Mouse (Mus musculus): ENCODE results near the gene Pdzd2. TPM values are rescaled to one million over a fixed set of nuclear protein-coding genes. Genes with fewer than 3 reads are reported as not detected.

The Pdzd2 gene
- polyA plus RNA-seq, 1 experiment = 19.8 TPM

DNA sequence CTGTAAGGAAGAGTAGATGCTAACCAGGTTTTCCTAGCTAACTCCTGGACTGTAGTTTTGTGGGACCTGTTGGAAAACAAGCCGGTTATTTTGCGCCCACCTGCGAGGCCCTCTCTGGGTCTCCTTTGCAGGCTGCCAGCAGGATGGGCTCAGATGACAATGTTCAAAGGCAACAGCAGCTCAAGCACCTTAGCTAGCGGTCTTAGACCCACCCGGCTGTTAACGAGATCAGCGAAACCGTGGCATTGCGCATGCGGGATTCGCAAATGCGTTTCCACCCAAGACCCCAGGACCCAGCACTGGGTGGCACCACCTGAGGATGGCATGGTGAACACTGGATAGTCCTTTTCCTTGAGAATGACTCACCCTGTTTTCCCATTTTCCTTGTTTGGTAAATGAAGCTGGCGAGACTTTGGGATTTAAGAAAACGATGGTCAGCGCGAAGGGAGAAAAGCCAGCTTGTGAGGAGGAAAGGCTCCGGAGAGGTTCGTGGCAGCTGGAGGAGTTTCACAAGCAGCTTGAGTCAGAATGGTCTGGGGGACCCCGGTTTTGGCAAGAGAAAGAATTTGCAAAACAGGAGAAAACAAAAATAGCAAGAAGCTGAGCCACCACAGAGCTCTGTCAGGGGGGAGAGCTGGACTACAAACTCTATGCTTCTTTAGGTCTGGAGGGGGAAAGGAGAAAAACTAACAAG, 379.1 kb downstream of the Pdzd2 start:
- TF ChIP-seq POLR2A (IDR thresholded peaks at IDR 0.05; ENCODE audit: extremely low read depth, insufficient read depth, low read length) = no peak
- TF ChIP-seq CTCF (IDR thresholded peaks at IDR 0.05; ENCODE audit: extremely low read depth, insufficient read depth, low read length) = no peak
- no peak overlapping the region for H3K27ac ChIP-seq (ENCODE audit: insufficient read depth, low read length)
- H3K4me3 ChIP-seq (ENCODE audit: insufficient read depth, low read length) = no peak overlapping the region
- H3K4me1 ChIP-seq (ENCODE audit: control insufficient read depth, insufficient read depth, low read length) = peaks cover 5% of the 10 kb centered on the region

DNA sequence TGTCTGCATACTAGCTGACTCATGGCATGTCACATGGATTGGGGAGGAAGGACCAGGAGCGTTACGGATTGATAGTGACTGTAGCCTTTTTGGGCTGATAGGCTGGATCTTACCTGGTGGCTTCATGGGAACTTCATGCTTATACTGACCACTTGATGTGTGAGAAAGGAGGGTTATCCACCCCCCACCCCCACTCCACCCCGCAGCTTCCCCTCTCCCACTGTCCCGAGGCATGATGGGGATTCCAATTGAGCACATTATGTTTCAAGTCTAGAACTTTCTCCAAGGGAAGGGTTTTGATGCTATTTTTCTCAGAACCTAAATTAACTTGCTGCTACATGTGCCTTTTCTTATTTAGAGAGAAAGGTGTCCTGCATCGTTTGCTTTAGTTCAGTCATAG, 381.3 kb downstream of the Pdzd2 start:
- H3K27ac ChIP-seq (ENCODE audit: insufficient read depth, low read length) = no peak overlapping the region
- TF ChIP-seq CTCF (IDR thresholded peaks at IDR 0.05; ENCODE audit: extremely low read depth, insufficient read depth, low read length) (no peak), POLR2A (IDR thresholded peaks at IDR 0.05; ENCODE audit: extremely low read depth, insufficient read depth, low read length) (no peak)
- no peak overlapping the region for H3K4me3 ChIP-seq (ENCODE audit: insufficient read depth, low read length)
- H3K4me1 ChIP-seq (ENCODE audit: control insufficient read depth, insufficient read depth, low read length) = peaks cover 4% of the 10 kb centered on the region

DNA sequence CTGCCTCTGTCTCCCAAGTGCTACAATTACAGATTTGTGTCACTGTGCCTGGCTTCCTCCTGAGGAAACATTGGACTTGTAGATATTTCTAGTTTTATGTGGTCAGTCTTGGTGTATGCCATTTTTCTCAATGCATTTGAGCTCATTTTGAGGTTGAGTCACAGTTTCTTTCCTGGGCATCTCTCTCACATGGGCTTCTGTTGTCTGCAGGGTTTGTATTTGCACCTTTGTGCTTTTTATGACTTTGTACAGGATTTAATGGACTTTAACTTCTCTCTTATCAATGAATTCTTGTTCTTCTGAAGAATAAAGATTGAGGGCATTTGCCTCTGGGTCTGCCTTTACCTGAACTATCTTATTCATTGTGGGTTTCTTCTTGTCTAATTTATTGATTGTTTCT, 382.3 kb downstream of the Pdzd2 start:
- Histone ChIP-seq H3K27ac (ENCODE audit: insufficient read depth, low read length) (no peak overlapping the region), H3K4me1 (ENCODE audit: control insufficient read depth, insufficient read depth, low read length) (peaks cover 2% of the 10 kb centered on the region), H3K4me3 (ENCODE audit: insufficient read depth, low read length) (no peak overlapping the region)
- TF ChIP-seq POLR2A (IDR thresholded peaks at IDR 0.05; ENCODE audit: extremely low read depth, insufficient read depth, low read length) = no peak
- TF ChIP-seq CTCF (IDR thresholded peaks at IDR 0.05; ENCODE audit: extremely low read depth, insufficient read depth, low read length) = no peak

DNA sequence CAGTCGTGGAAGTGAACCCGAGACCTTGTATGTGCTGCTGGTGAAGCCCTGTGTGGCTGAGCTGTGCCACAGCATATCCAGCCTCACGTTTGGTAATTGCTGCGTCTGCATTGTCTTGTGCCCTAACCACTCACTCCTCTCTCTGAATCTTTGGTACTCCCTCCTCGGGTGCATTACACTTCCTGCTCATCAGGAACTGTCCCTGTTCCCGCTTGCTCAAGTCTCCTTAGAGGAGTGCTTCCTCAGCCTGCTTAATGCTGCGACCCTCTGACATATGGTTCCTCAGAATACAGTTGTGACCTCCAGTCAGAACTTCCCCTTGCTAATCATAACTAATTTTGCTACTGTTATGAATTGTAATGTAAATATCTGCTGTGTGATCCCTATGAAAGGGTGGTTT, 383.8 kb downstream of the Pdzd2 start:
- TF ChIP-seq POLR2A (IDR thresholded peaks at IDR 0.05; ENCODE audit: extremely low read depth, insufficient read depth, low read length) (no peak), CTCF (IDR thresholded peaks at IDR 0.05; ENCODE audit: extremely low read depth, insufficient read depth, low read length) (no peak)
- H3K4me3 ChIP-seq (ENCODE audit: insufficient read depth, low read length) = no peak overlapping the region
- no peaks in the 10 kb centered on the region for H3K4me1 ChIP-seq (ENCODE audit: control insufficient read depth, insufficient read depth, low read length)

DNA sequence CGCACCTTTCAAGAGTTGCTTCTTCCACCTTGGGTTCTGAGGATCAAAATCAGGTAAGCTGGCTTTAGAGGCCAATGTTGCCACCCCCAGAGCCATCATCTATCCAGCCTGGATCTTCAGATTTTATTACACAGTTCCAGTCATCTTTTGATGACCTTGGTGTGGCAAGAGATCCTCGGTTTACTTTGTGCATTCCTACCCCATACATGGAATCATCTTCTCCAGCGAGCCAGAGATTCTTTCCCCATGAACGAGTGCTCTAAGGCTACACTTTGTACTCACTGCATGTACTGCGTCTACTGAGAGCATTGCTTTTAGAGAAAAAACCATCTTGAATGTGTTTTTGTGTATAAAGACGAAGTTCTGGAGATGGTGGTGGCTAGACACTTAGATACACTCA, 384.5 kb downstream of the Pdzd2 start:
- TF ChIP-seq POLR2A (IDR thresholded peaks at IDR 0.05; ENCODE audit: extremely low read depth, insufficient read depth, low read length) (no peak), CTCF (IDR thresholded peaks at IDR 0.05; ENCODE audit: extremely low read depth, insufficient read depth, low read length) (no peak)
- H3K4me1 ChIP-seq (ENCODE audit: control insufficient read depth, insufficient read depth, low read length) = no peaks in the 10 kb centered on the region
- no peak overlapping the region for H3K4me3 ChIP-seq (ENCODE audit: insufficient read depth, low read length)
- no peak overlapping the region for H3K27ac ChIP-seq (ENCODE audit: insufficient read depth, low read length)

More for the DNA sequence above, 383.8 kb downstream of the Pdzd2 start:
- H3K27ac ChIP-seq (ENCODE audit: insufficient read depth, low read length) = no peak overlapping the region

- H3K27ac ChIP-seq (ENCODE audit: insufficient read depth, low read length) = no peak overlapping the region
- H3K4me3 ChIP-seq (ENCODE audit: insufficient read depth, low read length) = no peak overlapping the region
- TF ChIP-seq CTCF (IDR thresholded peaks at IDR 0.05; ENCODE audit: extremely low read depth, insufficient read depth, low read length) (no peak), POLR2A (IDR thresholded peaks at IDR 0.05; ENCODE audit: extremely low read depth, insufficient read depth, low read length) (no peak)
- no peaks in the 10 kb centered on the region for H3K4me1 ChIP-seq (ENCODE audit: control insufficient read depth, insufficient read depth, low read length)
Measured at GRCm38 (mm10) chr15:12354281-12354810, 385.4 kb downstream of the Pdzd2 start.

- Histone ChIP-seq H3K4me3 (ENCODE audit: insufficient read depth, low read length) (no peak overlapping the region), H3K4me1 (ENCODE audit: control insufficient read depth, insufficient read depth, low read length) (no peaks in the 10 kb centered on the region), H3K27ac (ENCODE audit: insufficient read depth, low read length) (no peak overlapping the region)
- no peak for TF ChIP-seq CTCF (IDR thresholded peaks at IDR 0.05; ENCODE audit: extremely low read depth, insufficient read depth, low read length)
Measured at GRCm38 (mm10) chr15:12351470-12351869, 388.3 kb downstream of the Pdzd2 start.

GRCm38 (mm10) chr15:12349840-12350239, 389.9 kb downstream of the Pdzd2 start:
- Histone ChIP-seq H3K4me1 (ENCODE audit: control insufficient read depth, insufficient read depth, low read length) (no peaks in the 10 kb centered on the region), H3K27ac (ENCODE audit: insufficient read depth, low read length) (no peak overlapping the region), H3K4me3 (ENCODE audit: insufficient read depth, low read length) (no peak overlapping the region)
- no peak for TF ChIP-seq CTCF (IDR thresholded peaks at IDR 0.05; ENCODE audit: extremely low read depth, insufficient read depth, low read length)
- TF ChIP-seq POLR2A (IDR thresholded peaks at IDR 0.05; ENCODE audit: extremely low read depth, insufficient read depth, low read length) = no peak

DNA sequence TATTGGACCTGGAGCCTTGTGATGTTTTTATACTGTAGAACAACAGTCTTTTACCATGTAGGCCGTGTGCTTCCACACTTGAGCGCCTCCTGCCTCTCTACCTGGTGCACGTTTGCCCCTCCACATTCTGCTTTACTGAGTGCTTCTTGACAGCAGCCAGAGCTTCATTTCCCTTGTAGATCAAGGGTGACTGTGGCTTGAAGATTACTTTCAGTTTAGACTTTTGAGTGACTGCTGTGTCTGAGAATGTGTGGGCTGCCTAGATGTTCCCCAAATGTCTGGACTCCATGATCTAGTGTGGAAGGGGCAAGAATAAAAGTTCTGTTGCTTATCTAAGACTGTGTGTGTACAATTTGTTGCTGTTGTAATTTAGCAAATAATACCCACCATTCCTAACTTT, 390.8 kb downstream of the Pdzd2 start:
- no peaks in the 10 kb centered on the region for H3K4me1 ChIP-seq (ENCODE audit: control insufficient read depth, insufficient read depth, low read length)
- H3K4me3 ChIP-seq (ENCODE audit: insufficient read depth, low read length) = no peak overlapping the region
- H3K27ac ChIP-seq (ENCODE audit: insufficient read depth, low read length) = no peak overlapping the region
- TF ChIP-seq CTCF (IDR thresholded peaks at IDR 0.05; ENCODE audit: extremely low read depth, insufficient read depth, low read length) = no peak
- no peak for TF ChIP-seq POLR2A (IDR thresholded peaks at IDR 0.05; ENCODE audit: extremely low read depth, insufficient read depth, low read length)

DNA sequence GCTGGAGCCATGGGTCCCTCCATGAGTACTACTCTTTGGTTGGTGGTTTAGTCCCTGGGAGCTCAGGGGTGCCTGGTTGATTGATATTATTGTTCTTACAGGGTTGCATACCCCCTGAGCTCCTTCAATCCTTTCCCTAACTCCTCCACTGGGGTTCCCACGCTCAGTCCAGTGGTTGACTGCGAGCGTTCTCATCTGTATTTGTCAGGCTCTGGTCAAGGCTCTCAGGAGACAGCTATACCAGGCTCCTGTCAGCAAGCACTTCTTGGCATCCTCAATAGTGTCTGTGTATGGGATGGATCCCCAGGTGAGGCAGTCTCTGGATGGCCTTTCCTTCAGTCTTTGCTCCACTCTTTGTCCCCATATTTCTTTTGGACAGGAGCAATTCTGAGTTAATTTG, 392.8 kb downstream of the Pdzd2 start:
- Histone ChIP-seq H3K27ac (ENCODE audit: insufficient read depth, low read length) (no peak overlapping the region), H3K4me3 (ENCODE audit: insufficient read depth, low read length) (no peak overlapping the region)
- TF ChIP-seq CTCF (IDR thresholded peaks at IDR 0.05; ENCODE audit: extremely low read depth, insufficient read depth, low read length) = no peak
- no peak for TF ChIP-seq POLR2A (IDR thresholded peaks at IDR 0.05; ENCODE audit: extremely low read depth, insufficient read depth, low read length)

More for the DNA sequence above, 392.8 kb downstream of the Pdzd2 start:
- H3K4me1 ChIP-seq (ENCODE audit: control insufficient read depth, insufficient read depth, low read length) = no peaks in the 10 kb centered on the region
